Comparison of ENCODE assay signal across 1 mouse cellular context in the genomic region with DNA sequence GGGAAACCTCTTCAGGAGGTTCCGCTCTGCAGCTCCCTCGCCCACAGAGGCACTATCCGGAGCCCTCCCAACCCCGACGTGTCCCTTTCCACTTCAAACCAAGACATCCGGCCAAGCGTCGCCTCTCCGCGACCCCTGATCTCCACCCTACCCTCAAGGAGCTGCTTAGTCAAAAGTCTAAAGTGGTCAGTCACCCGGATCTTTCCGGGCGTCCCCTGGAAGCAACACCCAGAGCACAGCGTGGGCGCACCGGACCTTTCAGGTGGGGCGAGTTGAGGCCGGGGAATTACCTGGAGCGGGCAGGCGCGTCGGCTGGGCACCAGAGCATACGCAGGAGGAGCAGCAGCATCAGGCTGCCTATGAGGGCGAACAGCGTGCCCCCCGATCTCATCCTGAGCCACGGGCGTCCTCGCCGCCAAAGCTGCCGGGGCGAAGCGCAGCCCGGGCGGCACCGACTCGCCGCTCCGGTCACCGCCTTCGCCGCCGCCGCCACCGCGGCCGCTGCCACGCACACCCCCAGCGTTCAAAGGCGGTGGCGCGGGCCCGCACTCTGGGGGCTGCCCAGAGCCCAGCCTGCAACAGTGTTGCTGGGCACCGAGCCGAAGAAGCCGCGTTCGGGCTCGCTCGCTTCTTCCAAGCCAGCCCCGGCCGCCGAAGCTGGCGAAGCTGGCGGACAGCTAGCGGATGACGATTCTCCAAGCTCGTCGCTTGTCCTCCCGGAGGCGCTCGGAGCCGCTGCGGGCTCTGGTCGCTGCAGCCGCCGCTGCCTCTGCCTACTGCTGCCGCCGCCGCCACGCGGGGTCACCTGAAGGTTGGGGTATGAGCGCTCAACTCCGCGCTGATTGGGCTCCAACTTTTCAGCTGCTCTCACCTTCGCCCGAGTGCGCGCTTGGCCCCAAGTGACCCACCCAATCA.
A peak's percentile ranks its signal among the peaks of the same experiment; 100 is the strongest.
TF ChIP-seq lines count a peak whose summit lies in the region.

No protein-coding gene starts in this region.

TF ChIP-seq in CH12.LX, 34 proteins besides CTCF, POLR2A, EP300 and RAD21 (continued from another document):
- no peak for TF ChIP-seq MAFK (IDR thresholded peaks at IDR 0.05; ENCODE audit: insufficient replicate concordance, low read length)
- TF ChIP-seq IRF4 (IDR thresholded peaks at IDR 0.05; ENCODE audit: low read depth, low read length) = peak; percentile 32; the same call in 1 of the 2 replicates
- TF ChIP-seq TBP (conservative IDR thresholded peaks at IDR 0.05; ENCODE audit: low read depth, low read length) = peak; percentile 31; the same call in 1 of the 2 replicates
- TF ChIP-seq ZKSCAN1 (IDR thresholded peaks at IDR 0.05; ENCODE audit: borderline replicate concordance, low read depth, low read length) = no peak
- peak; percentile 41; the same call in 1 of the 2 replicates for TF ChIP-seq MEF2A (IDR thresholded peaks at IDR 0.05; ENCODE audit: borderline replicate concordance, low read depth, low read length)
